Mouse (Mus musculus): ENCODE measurements at regions not wholly inside any gene's neighbourhood (a gene's known extent, or its start where the extent isn't known, plus 50 kb on each side); places are given as distances from the start of the nearest gene placed in this dataset.

DNA sequence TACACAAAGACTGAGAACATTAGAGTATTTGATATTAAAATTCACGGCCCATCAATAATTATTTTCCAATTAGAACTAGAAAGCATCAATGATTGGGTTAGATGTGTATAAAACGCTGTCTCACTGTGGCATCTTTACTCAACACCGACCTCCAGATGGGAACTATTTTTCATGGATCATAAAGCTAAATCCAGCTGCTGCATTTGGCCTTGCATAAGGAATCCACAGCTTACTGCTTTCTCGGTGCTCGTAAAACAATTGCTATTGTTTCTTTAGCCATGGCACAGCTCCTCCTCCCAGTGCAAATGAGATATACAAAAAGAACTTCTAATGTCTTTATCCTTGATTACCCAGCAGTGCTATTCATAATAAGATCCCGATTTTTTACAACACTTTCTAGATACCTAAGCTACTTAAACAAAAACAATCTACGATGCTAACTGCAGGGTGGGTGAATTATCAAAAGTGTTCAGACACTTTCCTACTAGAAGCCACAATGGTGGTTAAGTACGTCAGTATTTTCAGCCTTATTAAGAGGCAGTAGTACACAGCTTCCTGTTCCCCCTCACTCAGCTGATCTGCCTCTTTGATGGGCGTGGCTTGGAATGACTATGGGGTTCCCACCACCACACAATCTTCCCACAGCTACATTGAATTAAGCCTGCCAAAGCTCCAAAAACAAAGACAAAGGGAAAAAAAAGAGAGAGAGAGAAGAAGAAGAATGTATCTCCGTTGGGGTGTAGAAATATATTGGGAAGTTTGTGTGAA, 134.4 kb upstream of the Zic4 start:
- TF ChIP-seq CTCF (IDR thresholded peaks at IDR 0.05; ENCODE audit: extremely low read depth, insufficient read depth, low read length) (no peak), POLR2A (IDR thresholded peaks at IDR 0.05; ENCODE audit: extremely low read depth, insufficient read depth, low read length) (no peak)
